Mouse (Mus musculus): ENCODE results near the gene Epop.
"Not testable (repeated sequence)": the region's sequence is repeated elsewhere in the genome, so short reads cannot be mapped to it uniquely, and the experiment has no call there.

Epop gene

GRCm38 (mm10) chr11:97660734-97661647, 31.5 kb upstream of the Epop start:
- no peak for DNase-seq (ENCODE audit: low spot score in 2 of 2)

- DNase-seq (ENCODE audit: low spot score in 2 of 2) = peak; percentile 61 to 73
Observed at GRCm38 (mm10) chr11:97659990-97660714, 30.6 kb upstream of the Epop start.

GRCm38 (mm10) chr11:97659267-97659989, 29.9 kb upstream of the Epop start:
- no peak for DNase-seq (ENCODE audit: low spot score in 2 of 2)

GRCm38 (mm10) chr11:97658751-97659266, 29.3 kb upstream of the Epop start:
- DNase-seq (ENCODE audit: low spot score in 2 of 2) = no peak

- not testable (repeated sequence) for DNase-seq (ENCODE audit: low spot score in 2 of 2)
Observed at GRCm38 (mm10) chr11:97657967-97658366, 28.5 kb upstream of the Epop start.

GRCm38 (mm10) chr11:97657184-97657945, 27.9 kb upstream of the Epop start:
- no peak for DNase-seq (ENCODE audit: low spot score in 2 of 2)

GRCm38 (mm10) chr11:97656269-97656971, 26.9 kb upstream of the Epop start:
- no peak for DNase-seq (ENCODE audit: low spot score in 2 of 2)

- DNase-seq (ENCODE audit: low spot score in 2 of 2) = no peak
Observed at GRCm38 (mm10) chr11:97654210-97654609, 24.7 kb upstream of the Epop start.

GRCm38 (mm10) chr11:97653376-97653775, 23.9 kb upstream of the Epop start:
- not testable (repeated sequence) for DNase-seq (ENCODE audit: low spot score in 2 of 2)

- DNase-seq (ENCODE audit: low spot score in 2 of 2) = no peak
Observed at GRCm38 (mm10) chr11:97650341-97650740, 20.8 kb upstream of the Epop start.

GRCm38 (mm10) chr11:97648541-97648940, 19.0 kb upstream of the Epop start:
- not testable (repeated sequence) for DNase-seq (ENCODE audit: low spot score in 2 of 2)

GRCm38 (mm10) chr11:97644834-97645233, 15.3 kb upstream of the Epop start:
- peak; percentile 38 to 75 for DNase-seq (ENCODE audit: low spot score in 2 of 2)

GRCm38 (mm10) chr11:97643380-97644055, 14.0 kb upstream of the Epop start:
- DNase-seq (ENCODE audit: low spot score in 2 of 2) = no peak

GRCm38 (mm10) chr11:97642746-97643145, 13.2 kb upstream of the Epop start:
- no peak for DNase-seq (ENCODE audit: low spot score in 2 of 2)

- no peak for DNase-seq (ENCODE audit: low spot score in 2 of 2)
Observed at GRCm38 (mm10) chr11:97641668-97642067, 12.2 kb upstream of the Epop start.

GRCm38 (mm10) chr11:97635468-97636019, 6.0 kb upstream of the Epop start:
- DNase-seq (ENCODE audit: low spot score in 2 of 2) = no peak

GRCm38 (mm10) chr11:97632440-97632839, 2.9 kb upstream of the Epop start:
- not testable (repeated sequence) for DNase-seq (ENCODE audit: low spot score in 2 of 2)

GRCm38 (mm10) chr11:97631938-97632337, 2.4 kb upstream of the Epop start:
- DNase-seq (ENCODE audit: low spot score in 2 of 2) = peak; percentile 66 to 81

GRCm38 (mm10) chr11:97631500-97631899, 2.0 kb upstream of the Epop start:
- no peak for DNase-seq (ENCODE audit: low spot score in 2 of 2)

- DNase-seq (ENCODE audit: low spot score in 2 of 2) = no peak
Observed at GRCm38 (mm10) chr11:97631046-97631445, 1.5 kb upstream of the Epop start.

All from urinary bladder, postnatal 36 days (tissue).